Mouse (Mus musculus): ENCODE results near the gene Alad. TPM values are rescaled to one million over a fixed set of nuclear protein-coding genes. Genes with fewer than 3 reads are reported as not detected.

The Alad gene
- polyA plus RNA-seq, 1 experiment from 2014 or later, result 75.9 TPM

- H3K4me1 ChIP-seq (replicated peaks), result no peaks in the 10 kb centered on the region
- no peaks in the 10 kb centered on the region for H3K36me3 ChIP-seq
- no peaks in the 10 kb centered on the region for H3K27me3 ChIP-seq
- no peak overlapping the region for H3K27ac ChIP-seq
- H3K9me3 ChIP-seq, result no peaks in the 10 kb centered on the region
- no peak for ATAC-seq (ENCODE audit: insufficient number of reproducible peaks, insufficient read depth, low FRiP score, low TSS enrichment, low read depth)
- WGBS, result 85% methylated on average over 6 of the region's 6 CpGs
- no peak overlapping the region for H3K9ac ChIP-seq (replicated peaks)
- no peak overlapping the region for H3K4me2 ChIP-seq
- H3K4me3 ChIP-seq (replicated peaks), result no peak overlapping the region
Observed at GRCm38 (mm10) chr4:62543782-62544181, 24.1 kb upstream of the Alad start.

- no peaks in the 10 kb centered on the region for H3K4me1 ChIP-seq (replicated peaks)
- H3K27ac ChIP-seq, result no peak overlapping the region
- H3K4me2 ChIP-seq, result no peak overlapping the region
- no peak overlapping the region for H3K4me3 ChIP-seq (replicated peaks)
- H3K9ac ChIP-seq (replicated peaks), result no peak overlapping the region
- H3K36me3 ChIP-seq, result no peaks in the 10 kb centered on the region
- WGBS, result 67% methylated on average over 3 of the region's 3 CpGs
- no peaks in the 10 kb centered on the region for H3K27me3 ChIP-seq
- H3K9me3 ChIP-seq, result no peaks in the 10 kb centered on the region
- no peak for ATAC-seq (ENCODE audit: insufficient number of reproducible peaks, insufficient read depth, low FRiP score, low TSS enrichment, low read depth)
Observed at GRCm38 (mm10) chr4:62541802-62542201, 22.1 kb upstream of the Alad start.

- Histone ChIP-seq H3K4me1 (replicated peaks) (no peaks in the 10 kb centered on the region; the same call in 1 of the 2 replicates), H3K36me3 (no peaks in the 10 kb centered on the region), H3K4me2 (no peak overlapping the region), H3K27ac (peak overlapping the region; percentile 64; the same call in 1 of the 2 replicates), H3K9me3 (no peaks in the 10 kb centered on the region), H3K27me3 (no peaks in the 10 kb centered on the region), H3K4me3 (replicated peaks) (no peak overlapping the region), H3K9ac (replicated peaks) (no peak overlapping the region)
- ATAC-seq (ENCODE audit: insufficient number of reproducible peaks, insufficient read depth, low FRiP score, low TSS enrichment, low read depth), result no peak
- 65% methylated on average over 6 of the region's 6 CpGs for WGBS
Observed at GRCm38 (mm10) chr4:62533729-62534128, 14.0 kb upstream of the Alad start.

- H3K36me3 ChIP-seq, result peaks cover 13% of the 10 kb centered on the region; the same call in 1 of the 2 replicates
- WGBS, result 87% methylated on average over 4 of the region's 4 CpGs
- no peak overlapping the region for H3K4me2 ChIP-seq
- H3K4me3 ChIP-seq (replicated peaks), result no peak overlapping the region
- ATAC-seq (ENCODE audit: insufficient number of reproducible peaks, insufficient read depth, low FRiP score, low TSS enrichment, low read depth), result no peak
- no peaks in the 10 kb centered on the region for H3K27me3 ChIP-seq
- H3K9me3 ChIP-seq, result no peaks in the 10 kb centered on the region
- H3K27ac ChIP-seq, result no peak overlapping the region
- H3K9ac ChIP-seq (replicated peaks), result no peak overlapping the region
- H3K4me1 ChIP-seq (replicated peaks), result peaks cover 12% of the 10 kb centered on the region
Observed at GRCm38 (mm10) chr4:62527655-62528054, 7.9 kb upstream of the Alad start.

GRCm38 (mm10) chr4:62526256-62526655 lies 6.5 kb upstream of the Alad start:
- H3K27ac ChIP-seq, result no peak overlapping the region
- H3K27me3 ChIP-seq, result no peaks in the 10 kb centered on the region
- H3K36me3 ChIP-seq, result peaks cover 18% of the 10 kb centered on the region; the same call in 1 of the 2 replicates
- no peaks in the 10 kb centered on the region for H3K9me3 ChIP-seq
- H3K4me1 ChIP-seq (replicated peaks), result peaks cover 12% of the 10 kb centered on the region
- H3K9ac ChIP-seq (replicated peaks), result no peak overlapping the region
- no peak overlapping the region for H3K4me2 ChIP-seq
- no peak overlapping the region for H3K4me3 ChIP-seq (replicated peaks)
- 59% methylated on average over 2 of the region's 2 CpGs for WGBS
- ATAC-seq (ENCODE audit: insufficient number of reproducible peaks, insufficient read depth, low FRiP score, low TSS enrichment, low read depth), result no peak

GRCm38 (mm10) chr4:62525489-62525811 lies 5.7 kb upstream of the Alad start:
- H3K9ac ChIP-seq (replicated peaks), result peak overlapping the region; percentile 85; the same call in 1 of the 2 replicates
- H3K4me3 ChIP-seq (replicated peaks), result peak overlapping the region; percentile 84
- peak overlapping the region; percentile 90 for H3K4me2 ChIP-seq
- H3K27me3 ChIP-seq, result no peaks in the 10 kb centered on the region
- H3K4me1 ChIP-seq (replicated peaks), result peaks cover 12% of the 10 kb centered on the region
- peaks cover 18% of the 10 kb centered on the region; the same call in 1 of the 2 replicates for H3K36me3 ChIP-seq
- no peaks in the 10 kb centered on the region for H3K9me3 ChIP-seq
- WGBS, result under 1% methylated on average over 10 of the region's 10 CpGs
- H3K27ac ChIP-seq, result no peak overlapping the region
- ATAC-seq (ENCODE audit: insufficient number of reproducible peaks, insufficient read depth, low FRiP score, low TSS enrichment, low read depth), result no peak

- Histone ChIP-seq H3K9ac (replicated peaks) (peak within 1 kb of the TSS; percentile 85), H3K4me3 (replicated peaks) (peak within 1 kb of the TSS; percentile 84), H3K4me2 (peak within 1 kb of the TSS; percentile 90), H3K27me3 (no peaks in the 10 kb centered on the region), H3K27ac (peak within 1 kb of the TSS; percentile 92), H3K9me3 (no peaks in the 10 kb centered on the region), H3K4me1 (replicated peaks) (peaks cover 12% of the 10 kb centered on the region), H3K36me3 (peaks cover 18% of the 10 kb centered on the region; the same call in 1 of the 2 replicates)
- peak; percentile 98 for ATAC-seq (ENCODE audit: insufficient number of reproducible peaks, insufficient read depth, low FRiP score, low TSS enrichment, low read depth)
- under 1% methylated on average over 59 of the region's 59 CpGs for WGBS
Observed at GRCm38 (mm10) chr4:62524651-62525488, 5.2 kb upstream of the Alad start, which contains the start of the genes Pole3 and 4933430I17Rik. Gene Pole3 (minus strand): TSS chr4:62525068. Gene 4933430I17Rik (plus strand): TSS chr4:62525369.

GRCm38 (mm10) chr4:62520892-62521400 lies 1.2 kb upstream of the Alad start:
- no peaks in the 10 kb centered on the region for H3K27me3 ChIP-seq
- H3K4me2 ChIP-seq, result no peak overlapping the region; the same call in 1 of the 2 replicates
- ATAC-seq (ENCODE audit: insufficient number of reproducible peaks, insufficient read depth, low FRiP score, low TSS enrichment, low read depth), result no peak
- no peak overlapping the region for H3K27ac ChIP-seq
- H3K9ac ChIP-seq (replicated peaks), result no peak overlapping the region
- peaks cover 18% of the 10 kb centered on the region; the same call in 1 of the 2 replicates for H3K36me3 ChIP-seq
- 96% methylated on average over 2 of the region's 2 CpGs for WGBS
- peaks cover 39% of the 10 kb centered on the region for H3K4me1 ChIP-seq (replicated peaks)
- no peak overlapping the region for H3K4me3 ChIP-seq (replicated peaks)
- H3K9me3 ChIP-seq, result no peaks in the 10 kb centered on the region

GRCm38 (mm10) chr4:62519122-62519848 lies 433 bp downstream of the Alad start:
- Histone ChIP-seq H3K27me3 (no peaks in the 10 kb centered on the region), H3K27ac (peak overlapping the region; percentile 89), H3K4me2 (peak overlapping the region; percentile 68), H3K4me3 (replicated peaks) (peak overlapping the region; percentile 73), H3K9ac (replicated peaks) (peak overlapping the region; percentile 78), H3K36me3 (peaks cover 18% of the 10 kb centered on the region; the same call in 1 of the 2 replicates), H3K4me1 (replicated peaks) (peaks cover 44% of the 10 kb centered on the region), H3K9me3 (no peaks in the 10 kb centered on the region)
- peak; percentile 75 for ATAC-seq (ENCODE audit: insufficient number of reproducible peaks, insufficient read depth, low FRiP score, low TSS enrichment, low read depth)
- WGBS, result 1% methylated on average over 26 of the region's 26 CpGs

- WGBS, result 51% methylated on average over 13 of the region's 13 CpGs
- peak overlapping the region; percentile 78 for H3K9ac ChIP-seq (replicated peaks)
- H3K4me1 ChIP-seq (replicated peaks), result peaks cover 36% of the 10 kb centered on the region
- no peaks in the 10 kb centered on the region for H3K9me3 ChIP-seq
- H3K27me3 ChIP-seq, result no peaks in the 10 kb centered on the region
- ATAC-seq (ENCODE audit: insufficient number of reproducible peaks, insufficient read depth, low FRiP score, low TSS enrichment, low read depth), result peak; percentile 10; the same call in 1 of the 2 replicates
- peak overlapping the region; percentile 89 for H3K27ac ChIP-seq
- H3K4me3 ChIP-seq (replicated peaks), result peak overlapping the region; percentile 73
- peak overlapping the region; percentile 68 for H3K4me2 ChIP-seq
- peaks cover 21% of the 10 kb centered on the region for H3K36me3 ChIP-seq
Observed at GRCm38 (mm10) chr4:62518416-62519121, 1.1 kb downstream of the Alad start.
